Mouse (Mus musculus): ENCODE results near the gene Hscb.

GRCm38 (mm10) chr5:110779998-110780760 lies 59.4 kb downstream of the Hscb start, which contains the start of gene Pus1:
- TF ChIP-seq CTCF (IDR thresholded peaks at IDR 0.05; ENCODE audit: insufficient read depth, low read depth, low read length): no peak
- 0 out of 2 replicates have a peak, but pooled peaks have one; percentile 13 for TF ChIP-seq POLR2A (IDR thresholded peaks at IDR 0.05; ENCODE audit: insufficient read depth, low read depth, low read length)

Measured in olfactory bulb, adult 2 months (tissue).